Mouse (Mus musculus): Measurements from ENCODE around the gene Doc2a. TPM values are rescaled to one million over a fixed set of nuclear protein-coding genes. Genes with fewer than 3 reads are reported as not detected.
A peak's percentile ranks its signal among the peaks of the same experiment; 100 is the strongest.

The Doc2a gene
- polyA plus RNA-seq, 1 experiment from 2014 or later: 0.29 TPM

DNA sequence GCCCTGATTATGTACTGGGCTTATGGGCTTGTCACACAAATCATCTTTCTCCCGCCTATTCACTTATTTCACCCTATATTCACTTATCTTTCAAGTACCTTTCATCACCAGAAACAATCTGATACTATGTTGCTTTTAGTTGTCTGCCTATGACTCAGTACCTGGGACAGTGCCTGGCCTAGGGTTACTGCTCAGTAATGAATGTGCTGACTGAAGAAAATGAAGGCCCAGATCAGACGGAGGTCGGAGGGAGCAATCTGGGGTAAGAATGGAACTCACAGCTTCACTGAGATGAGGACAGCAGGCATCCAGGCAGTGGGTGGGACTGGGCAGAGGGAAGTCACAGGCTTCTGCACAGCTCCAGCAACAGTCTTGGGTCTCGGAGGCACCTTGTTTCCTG, 39.8 kb upstream of the Doc2a start:
- Histone ChIP-seq H3K27me3 (no peaks in the 10 kb centered on the region), H3K4me2 (peak overlapping the region; percentile 83; the same call in 1 of the 2 replicates), H3K27ac (no peak overlapping the region), H3K4me3 (replicated peaks) (no peak overlapping the region), H3K9me3 (replicated peaks) (no peaks in the 10 kb centered on the region), H3K36me3 (no peaks in the 10 kb centered on the region), H3K4me1 (replicated peaks) (peaks cover 55% of the 10 kb centered on the region), H3K9ac (no peak overlapping the region)
- WGBS (ENCODE audit: insufficient replicate concordance): 59% methylated on average over 4 of the region's 4 CpGs
- ATAC-seq (ENCODE audit: low read depth) (no peak), DNase-seq (no peak)

GRCm38 (mm10) chr7:126808703-126809455, 38.3 kb upstream of the Doc2a start:
- Histone ChIP-seq H3K9ac (peak overlapping the region; percentile 75), H3K9me3 (replicated peaks) (no peaks in the 10 kb centered on the region), H3K27me3 (no peaks in the 10 kb centered on the region), H3K36me3 (no peaks in the 10 kb centered on the region), H3K4me2 (peak overlapping the region; percentile 83), H3K27ac (peak overlapping the region; percentile 68), H3K4me1 (replicated peaks) (peaks cover 41% of the 10 kb centered on the region), H3K4me3 (replicated peaks) (peak overlapping the region; percentile 64)
- 2% methylated on average over 43 of the region's 43 CpGs for WGBS (ENCODE audit: insufficient replicate concordance)
- DNase-seq: peak; percentile 79
- ATAC-seq (ENCODE audit: low read depth): peak; percentile 90

DNA sequence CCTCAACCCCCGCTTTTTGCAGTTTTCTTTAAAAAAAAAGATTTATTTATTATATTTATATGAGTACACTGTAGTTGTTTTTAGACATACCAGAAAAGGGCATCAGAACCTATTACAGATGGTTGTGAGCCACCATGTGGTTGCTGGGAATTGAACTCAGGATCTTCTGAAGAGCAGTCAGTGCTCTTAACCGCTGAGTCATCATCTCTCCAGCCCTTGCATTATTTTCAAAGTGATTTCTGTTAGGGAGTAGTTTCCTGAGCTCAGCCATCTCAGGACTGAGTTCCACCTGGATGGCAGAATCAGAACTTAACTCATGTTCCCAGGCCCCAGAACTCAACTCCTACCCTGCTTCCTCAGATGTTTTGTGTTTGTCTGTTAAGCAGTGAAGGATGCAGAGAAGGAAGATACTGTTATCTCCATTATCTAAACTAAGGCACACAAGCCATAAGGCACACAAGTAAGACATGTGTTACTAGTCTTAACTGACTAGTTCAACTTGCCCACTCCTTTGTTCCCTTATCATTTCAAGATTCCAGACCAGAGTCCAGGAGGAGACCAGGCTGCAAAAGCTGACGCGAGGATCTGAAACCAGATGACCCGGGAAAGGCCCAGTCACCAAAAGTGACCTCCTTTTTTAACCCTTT, 37.4 kb upstream of the Doc2a start:
- Histone ChIP-seq H3K36me3 (no peaks in the 10 kb centered on the region), H3K27ac (peak overlapping the region; percentile 68; the same call in 1 of the 2 replicates), H3K4me2 (peak overlapping the region; percentile 83), H3K4me3 (replicated peaks) (no peak overlapping the region), H3K9me3 (replicated peaks) (no peaks in the 10 kb centered on the region), H3K4me1 (replicated peaks) (peaks cover 36% of the 10 kb centered on the region), H3K27me3 (no peaks in the 10 kb centered on the region), H3K9ac (peak overlapping the region; percentile 75; the same call in 1 of the 2 replicates)
- DNase-seq: no peak
- no peak for ATAC-seq (ENCODE audit: low read depth)
- WGBS (ENCODE audit: insufficient replicate concordance): 40% methylated on average over 5 of the region's 5 CpGs

DNA sequence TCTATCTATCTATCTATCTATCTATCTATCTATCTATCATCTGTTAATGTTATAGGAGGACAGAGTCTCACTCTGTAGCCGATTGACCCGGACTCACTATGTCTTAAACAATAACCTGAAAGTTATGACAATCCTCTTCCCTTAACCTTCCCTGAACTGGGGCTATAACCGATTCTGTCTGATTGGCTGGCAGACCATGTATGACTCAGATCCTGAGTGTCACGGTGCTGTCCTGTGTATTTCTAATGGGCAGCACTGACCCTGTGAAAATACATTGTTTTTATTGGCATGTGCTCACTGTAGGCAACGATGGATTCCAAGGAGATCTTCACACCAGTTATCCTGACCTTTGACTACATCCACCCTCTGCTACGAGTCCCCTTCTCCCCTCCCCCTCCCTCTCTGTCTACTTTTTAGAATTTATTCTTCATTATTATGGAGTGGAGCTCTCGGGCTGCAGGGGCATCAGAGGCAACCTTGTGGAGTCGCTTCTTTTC, 31.4 kb upstream of the Doc2a start:
- Histone ChIP-seq H3K27ac (no peak overlapping the region), H3K27me3 (no peaks in the 10 kb centered on the region), H3K9me3 (replicated peaks) (no peaks in the 10 kb centered on the region), H3K4me1 (replicated peaks) (no peaks in the 10 kb centered on the region), H3K9ac (no peak overlapping the region), H3K4me3 (replicated peaks) (no peak overlapping the region), H3K36me3 (no peaks in the 10 kb centered on the region), H3K4me2 (no peak overlapping the region)
- WGBS (ENCODE audit: insufficient replicate concordance): 59% methylated on average over 8 of the region's 8 CpGs
- DNase-seq (no peak), ATAC-seq (ENCODE audit: low read depth) (no peak)

DNA sequence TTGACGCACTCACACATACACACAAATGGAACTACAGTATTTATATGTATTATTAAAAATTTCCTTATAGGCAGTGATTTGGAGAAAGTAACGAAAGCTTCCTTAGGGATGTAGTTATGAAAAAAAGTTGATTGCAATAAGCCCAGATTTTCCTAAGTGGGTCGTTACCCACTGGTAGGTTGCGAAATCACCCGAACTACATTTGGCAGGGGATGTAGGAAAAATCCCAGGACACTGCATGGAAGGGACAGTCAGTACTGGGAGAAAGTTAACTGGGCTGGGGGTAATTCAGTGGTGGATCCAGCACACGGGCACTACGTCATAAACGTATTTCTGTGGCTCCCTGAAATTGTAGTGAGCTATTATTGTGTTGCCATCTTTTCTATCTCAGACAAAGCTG, 30.7 kb upstream of the Doc2a start:
- H3K4me2 ChIP-seq: no peak overlapping the region
- WGBS (ENCODE audit: insufficient replicate concordance): 76% methylated on average over 8 of the region's 8 CpGs
- H3K36me3 ChIP-seq: no peaks in the 10 kb centered on the region
- no peaks in the 10 kb centered on the region for H3K4me1 ChIP-seq (replicated peaks)
- H3K9ac ChIP-seq: no peak overlapping the region
- no peak overlapping the region for H3K4me3 ChIP-seq (replicated peaks)
- no peak for DNase-seq
- ATAC-seq (ENCODE audit: low read depth): no peak
- 0 out of 2 replicates have a peak, but pooled peaks cover 3% of the 10 kb centered on the region for H3K27me3 ChIP-seq
- H3K9me3 ChIP-seq (replicated peaks): no peaks in the 10 kb centered on the region
- H3K27ac ChIP-seq: no peak overlapping the region

GRCm38 (mm10) chr7:126817595-126817994, 29.6 kb upstream of the Doc2a start:
- H3K27me3 ChIP-seq: peaks cover 10% of the 10 kb centered on the region
- H3K4me1 ChIP-seq (replicated peaks): no peaks in the 10 kb centered on the region
- no peaks in the 10 kb centered on the region for H3K9me3 ChIP-seq (replicated peaks)
- DNase-seq (no peak), ATAC-seq (ENCODE audit: low read depth) (no peak)
- no peak overlapping the region for H3K27ac ChIP-seq
- H3K36me3 ChIP-seq: no peaks in the 10 kb centered on the region
- H3K4me3 ChIP-seq (replicated peaks): no peak overlapping the region
- no peak overlapping the region for H3K4me2 ChIP-seq
- H3K9ac ChIP-seq: no peak overlapping the region
- 74% methylated on average over 7 of the region's 7 CpGs for WGBS (ENCODE audit: insufficient replicate concordance)

DNA sequence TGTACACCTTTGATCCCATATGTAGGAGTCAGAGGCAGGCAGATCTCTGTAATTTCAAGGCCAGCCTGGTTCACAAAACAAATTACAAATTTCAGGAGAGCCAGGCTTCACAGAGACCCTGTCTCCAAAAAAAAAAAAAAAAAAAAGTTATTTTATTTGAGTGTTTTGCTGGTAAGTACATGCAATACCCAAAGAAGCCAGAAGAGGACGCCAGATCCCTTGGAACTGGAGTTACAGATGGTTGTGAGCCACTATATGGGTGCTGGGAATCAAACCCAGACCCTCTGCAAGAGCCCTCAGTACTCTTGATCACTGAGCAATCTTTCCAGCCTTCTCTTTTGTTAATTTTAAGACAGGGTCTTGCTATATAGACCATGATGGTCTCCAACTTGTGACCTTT, 28.4 kb upstream of the Doc2a start:
- no peak for ATAC-seq (ENCODE audit: low read depth)
- no peak for DNase-seq
- no peaks in the 10 kb centered on the region for H3K9me3 ChIP-seq (replicated peaks)

GRCm38 (mm10) chr7:126821835-126822511, 25.2 kb upstream of the Doc2a start:
- ATAC-seq (ENCODE audit: low read depth) (peak; percentile 23; the same call in 1 of the 2 replicates), DNase-seq (peak; percentile 55)
- Histone ChIP-seq H3K9ac (no peak overlapping the region), H3K4me2 (no peak overlapping the region), H3K36me3 (no peaks in the 10 kb centered on the region), H3K27me3 (peaks cover 52% of the 10 kb centered on the region), H3K4me1 (replicated peaks) (peaks cover 3% of the 10 kb centered on the region; the same call in 1 of the 2 replicates), H3K9me3 (replicated peaks) (no peaks in the 10 kb centered on the region), H3K4me3 (replicated peaks) (no peak overlapping the region), H3K27ac (no peak overlapping the region)
- 21% methylated on average over 7 of the region's 7 CpGs for WGBS (ENCODE audit: insufficient replicate concordance)

More for the DNA sequence above, 28.4 kb upstream of the Doc2a start:
- 18% methylated on average over 1 of the region's 1 CpGs for WGBS (ENCODE audit: insufficient replicate concordance)
- H3K27me3 ChIP-seq: peaks cover 22% of the 10 kb centered on the region
- H3K9ac ChIP-seq: no peak overlapping the region
- no peaks in the 10 kb centered on the region for H3K36me3 ChIP-seq
- H3K4me2 ChIP-seq: no peak overlapping the region
- H3K27ac ChIP-seq: no peak overlapping the region
- H3K4me1 ChIP-seq (replicated peaks): peaks cover 3% of the 10 kb centered on the region; the same call in 1 of the 2 replicates
- no peak overlapping the region for H3K4me3 ChIP-seq (replicated peaks)

DNA sequence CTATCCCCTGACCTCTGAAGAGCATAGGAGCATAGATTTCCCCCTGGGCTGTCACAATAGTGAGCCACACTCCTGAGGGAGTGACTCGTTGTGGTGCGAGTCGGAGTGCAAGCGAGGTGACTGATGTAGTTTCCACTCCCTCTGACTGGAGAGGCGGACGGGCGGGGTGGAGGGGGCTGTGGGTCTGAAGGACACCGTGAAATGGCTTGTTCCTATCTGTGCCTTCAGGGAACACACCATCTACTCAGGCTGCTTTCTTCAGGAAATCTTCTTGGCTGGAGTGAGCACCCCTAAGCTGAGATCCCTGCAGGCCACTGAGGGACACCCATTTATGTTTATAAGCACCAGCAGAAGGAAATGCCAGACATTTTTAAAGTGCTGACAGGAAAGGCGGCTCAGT, 24.5 kb upstream of the Doc2a start:
- no peak overlapping the region for H3K27ac ChIP-seq
- no peak overlapping the region for H3K9ac ChIP-seq
- H3K27me3 ChIP-seq: peaks cover 59% of the 10 kb centered on the region
- H3K4me3 ChIP-seq (replicated peaks): no peak overlapping the region
- H3K9me3 ChIP-seq (replicated peaks): no peaks in the 10 kb centered on the region
- no peak overlapping the region for H3K4me2 ChIP-seq
- WGBS (ENCODE audit: insufficient replicate concordance): 22% methylated on average over 9 of the region's 9 CpGs
- ATAC-seq (ENCODE audit: low read depth) (no peak), DNase-seq (no peak)
- no peaks in the 10 kb centered on the region for H3K36me3 ChIP-seq
- peaks cover 3% of the 10 kb centered on the region; the same call in 1 of the 2 replicates for H3K4me1 ChIP-seq (replicated peaks)

DNA sequence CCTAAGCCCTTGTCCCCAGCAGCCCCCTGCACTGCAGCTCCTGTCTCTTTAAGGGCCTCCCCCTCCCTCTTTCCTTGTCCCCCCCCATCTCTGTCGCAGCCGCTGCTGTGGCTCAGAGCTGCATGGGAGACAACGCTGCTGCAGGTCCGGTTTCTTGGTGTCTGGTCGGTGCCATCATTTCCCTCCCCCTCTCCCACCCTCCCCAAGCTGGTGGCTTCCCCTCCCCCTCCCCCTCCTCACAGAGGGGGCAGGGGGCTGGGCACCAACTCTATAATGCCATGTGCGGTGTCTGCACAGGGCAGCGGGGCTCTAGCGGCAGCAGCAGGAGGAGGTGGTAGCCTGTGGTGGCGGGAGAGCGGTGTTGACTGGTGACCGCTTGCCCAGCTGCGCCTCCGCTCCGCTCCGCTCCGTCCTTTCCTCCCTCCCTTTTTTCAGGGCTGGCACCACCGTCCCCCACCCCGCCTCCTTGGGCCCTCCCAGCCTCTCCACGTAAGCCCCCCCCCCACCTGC, 24.0 kb upstream of the Doc2a start:
- DNase-seq (no peak), ATAC-seq (ENCODE audit: low read depth) (no peak)
- WGBS (ENCODE audit: insufficient replicate concordance): 6% methylated on average over 18 of the region's 19 CpGs
- H3K9me3 ChIP-seq (replicated peaks): no peaks in the 10 kb centered on the region
- no peak overlapping the region for H3K27ac ChIP-seq
- H3K4me1 ChIP-seq (replicated peaks): peaks cover 3% of the 10 kb centered on the region; the same call in 1 of the 2 replicates
- no peak overlapping the region for H3K9ac ChIP-seq
- peak overlapping the region; percentile 26 for H3K4me2 ChIP-seq
- no peaks in the 10 kb centered on the region for H3K36me3 ChIP-seq
- peaks cover 62% of the 10 kb centered on the region for H3K27me3 ChIP-seq
- no peak overlapping the region for H3K4me3 ChIP-seq (replicated peaks)

DNA sequence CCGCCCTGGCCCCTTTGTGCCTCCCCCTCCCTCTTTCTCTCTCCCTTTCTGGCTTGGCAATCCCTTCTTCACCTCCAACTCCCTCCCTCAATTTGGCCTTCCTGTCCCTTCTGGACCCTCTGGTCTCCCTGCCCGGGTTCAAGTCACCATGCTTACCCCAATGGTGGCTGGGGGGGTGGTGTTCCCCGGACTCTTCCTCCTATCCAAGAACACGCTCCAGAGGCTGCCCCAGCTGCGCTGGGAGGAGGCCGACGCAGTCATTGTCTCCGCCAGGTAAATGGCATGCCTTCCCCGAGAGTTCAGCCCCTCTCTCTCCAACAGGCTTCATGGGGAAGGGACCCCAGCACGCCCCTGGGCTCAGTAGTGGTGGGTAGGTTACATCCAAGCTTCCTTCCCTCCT, 23.3 kb upstream of the Doc2a start:
- Histone ChIP-seq H3K4me2 (no peak overlapping the region), H3K9me3 (replicated peaks) (no peaks in the 10 kb centered on the region), H3K36me3 (no peaks in the 10 kb centered on the region), H3K4me1 (replicated peaks) (peaks cover 3% of the 10 kb centered on the region; the same call in 1 of the 2 replicates), H3K27ac (no peak overlapping the region), H3K9ac (no peak overlapping the region), H3K4me3 (replicated peaks) (no peak overlapping the region), H3K27me3 (peaks cover 67% of the 10 kb centered on the region)
- no peak for ATAC-seq (ENCODE audit: low read depth)
- WGBS (ENCODE audit: insufficient replicate concordance): 12% methylated on average over 10 of the region's 10 CpGs
- DNase-seq: no peak

Data from liver, embryonic 13.5 days (tissue).